Mouse (Mus musculus) mammary gland, adult 2 months (tissue): ENCODE results near the gene Pcyt1a. TPM values are rescaled to one million over a fixed set of nuclear protein-coding genes. Genes with fewer than 3 reads are reported as not detected.

Experiments
- polyA plus RNA-seq: library from polyadenylated mRNA; depleted of rRNA; stranded (reverse); fragments of >200 nt; gene quantifications from 2 replicates; pipeline ENCODE4 v1.2.3, GENCODE M21; 2012; ENCODE audit warnings: low replicate concordance; rRNA removed

Pcyt1a gene
- polyA plus RNA-seq: 23.3 and 36.9 TPM in 2 replicates

DNA sequence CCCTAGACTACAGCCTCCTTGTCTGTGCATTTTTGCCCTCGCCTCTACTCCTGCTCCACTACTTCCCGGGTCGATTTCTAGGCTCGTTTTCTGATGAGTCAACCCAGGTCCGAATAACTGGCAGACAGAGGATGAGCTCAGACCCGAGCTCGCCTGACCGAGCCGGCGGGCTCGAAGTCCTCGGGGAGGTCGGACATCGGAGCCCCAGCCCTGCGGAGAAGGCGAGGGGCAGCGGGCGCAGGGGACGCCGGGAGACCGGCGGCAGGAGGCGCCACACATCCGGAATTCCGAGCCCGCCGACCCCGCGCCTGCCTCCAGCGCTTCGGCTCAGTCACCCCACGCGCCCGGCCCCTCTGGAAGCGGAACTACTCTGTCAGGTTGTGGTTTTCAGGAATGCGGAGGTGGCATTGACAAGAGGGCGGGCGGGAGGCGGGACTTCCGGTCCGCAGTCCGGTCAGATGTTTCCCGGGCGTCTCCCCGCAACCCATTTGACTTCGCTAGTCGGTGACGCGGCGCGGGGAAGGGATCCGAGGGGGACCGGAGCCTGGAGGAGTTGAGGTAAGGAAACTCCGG is at the start of gene Pcyt1a:
Gene Pcyt1a, plus strand, starts transcription at position 448 of the 573 bp plus-strand sequence.

GRCm38 (mm10) chr16:32400267-32400666 is 30.5 kb upstream of the Pcyt1a start, which contains the start of gene Tm4sf19:
Gene Tm4sf19 (plus strand): TSS chr16:32400506.

DNA sequence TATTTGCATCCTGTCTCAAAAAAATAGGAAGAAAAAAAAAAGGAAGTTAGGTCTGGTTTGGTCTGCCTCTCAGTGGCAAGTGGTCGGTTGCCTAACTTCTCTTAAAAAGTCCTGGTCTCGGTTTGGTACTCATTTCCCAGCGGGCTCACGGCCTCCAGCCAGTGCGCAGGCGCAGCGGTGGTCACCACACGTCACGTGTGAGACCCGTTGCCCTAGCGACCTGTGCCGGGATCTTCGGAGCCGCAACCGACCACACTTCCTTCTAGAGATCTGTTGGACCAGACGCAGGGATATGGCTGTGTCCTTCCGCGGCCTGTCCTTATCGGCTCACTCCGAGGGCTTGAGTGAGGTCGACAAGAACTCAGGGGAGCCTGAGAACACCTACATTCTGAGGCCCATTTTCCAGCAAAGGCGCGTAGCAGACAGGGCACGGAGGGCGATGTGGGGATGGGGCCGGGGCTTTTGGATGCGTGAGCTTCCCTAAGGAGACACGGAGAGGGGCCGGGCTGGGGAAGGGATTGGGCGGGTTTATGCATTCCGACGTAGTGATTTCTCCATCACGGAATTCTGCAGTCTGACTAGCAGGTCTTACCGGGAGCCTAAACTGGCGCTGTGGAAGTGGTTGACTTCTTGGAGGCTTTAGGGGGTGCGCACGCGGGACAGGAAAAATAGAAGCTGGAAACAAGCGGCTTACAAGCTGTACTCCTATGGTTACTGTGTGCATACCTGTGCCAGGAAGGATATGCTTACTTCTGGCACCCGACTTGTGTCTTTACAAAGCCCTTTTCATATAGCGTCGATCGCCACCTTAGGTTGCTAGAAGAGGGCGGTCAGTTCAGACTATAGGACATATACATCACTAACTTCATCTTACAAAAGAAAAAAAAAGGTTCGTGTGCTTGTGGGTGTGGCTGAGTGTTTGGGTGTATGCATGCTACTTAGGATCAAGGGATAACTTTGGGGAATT is 10.9 kb upstream of the Pcyt1a start, which contains the start of gene Tctex1d2:
Gene Tctex1d2, plus strand, starts transcription at position 186 of the 967 bp plus-strand sequence.

DNA sequence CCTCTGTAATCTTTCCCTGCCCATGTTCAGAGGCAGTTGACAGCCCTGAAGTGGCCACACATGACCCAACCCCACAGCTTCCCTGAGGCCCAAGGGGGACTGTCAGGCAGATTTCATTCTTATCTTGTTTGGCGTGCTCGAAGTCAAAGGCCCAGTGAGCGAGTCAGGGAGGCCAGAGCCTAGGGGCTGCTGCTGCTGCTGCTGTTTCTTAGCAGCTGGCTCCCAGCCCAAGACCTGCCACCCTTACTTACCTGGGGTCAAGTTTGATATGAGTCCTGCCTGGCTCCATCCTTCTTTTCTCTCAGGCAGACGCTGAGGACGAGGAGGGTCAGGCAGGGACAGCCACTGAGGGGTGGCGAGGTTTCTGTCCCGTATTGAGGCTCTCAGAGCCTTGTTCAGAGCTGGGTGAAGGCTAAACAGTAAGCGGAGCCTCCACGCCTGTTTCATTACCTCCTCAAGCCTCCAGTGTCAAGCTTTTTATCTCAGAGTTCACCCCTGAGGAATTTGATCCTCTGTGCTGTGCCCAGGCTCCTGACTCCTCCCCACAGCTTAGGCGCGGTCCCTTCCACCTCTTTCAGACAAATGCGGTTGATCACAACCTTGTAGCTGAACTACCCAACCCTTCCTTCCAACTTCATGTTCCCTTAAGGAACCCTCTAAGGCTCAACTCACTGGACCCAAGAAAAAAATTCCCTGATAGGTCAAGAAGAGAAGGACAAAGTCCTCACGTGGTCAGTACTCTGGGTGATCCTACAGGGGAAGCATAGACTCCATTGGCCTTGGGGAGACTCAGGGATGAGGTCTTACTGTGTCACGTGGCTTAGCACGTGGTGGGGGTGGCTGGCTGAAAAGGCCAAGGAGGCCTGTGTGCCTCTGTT is 56.8 kb downstream of the Pcyt1a start, which contains the start of gene Slc51a:
Gene Slc51a, minus strand, starts transcription at position 646 of the 878 bp plus-strand sequence.

GRCm38 (mm10) chr16:32495965-32496364 is 65.2 kb downstream of the Pcyt1a start, which contains the start of gene Zdhhc19:
Gene Zdhhc19 (plus strand): TSS chr16:32496265.

Other genes with a start within 250 kb of the Pcyt1a start
- gene Fbxo45, start 183.8 kb upstream of the Pcyt1a start, polyA plus RNA-seq: 5.3 and 6.6 TPM in 2 replicates
- 2.0 and 4.7 TPM in 2 replicates for gene Wdr53, start 183.7 kb upstream of the Pcyt1a start, polyA plus RNA-seq
- gene Smco1, start 159.5 kb upstream of the Pcyt1a start, polyA plus RNA-seq: 9.6 TPM in 1 of 2 replicates, not detected in the other
- 6.2 and 7.4 TPM in 2 replicates for gene Rnf168, start 153.5 kb upstream of the Pcyt1a start, polyA plus RNA-seq
- gene Ubxn7, start 98.7 kb upstream of the Pcyt1a start, polyA plus RNA-seq: 6.5 and 13.0 TPM in 2 replicates
- 0.20 TPM in 1 of 2 replicates, not detected in the other for gene Tm4sf19, start 30.4 kb upstream of the Pcyt1a start, polyA plus RNA-seq
- 2.2 and 4.4 TPM in 2 replicates for gene Tctex1d2, start 11.2 kb upstream of the Pcyt1a start, polyA plus RNA-seq
- gene Slc51a, start 57.0 kb downstream of the Pcyt1a start, polyA plus RNA-seq: not detected in 2 replicates
- gene Zdhhc19, start 65.3 kb downstream of the Pcyt1a start, polyA plus RNA-seq: not detected in 2 replicates
- 3.8 and 12.2 TPM in 2 replicates for gene Tfrc, start 178.0 kb downstream of the Pcyt1a start, polyA plus RNA-seq
- 159 and 240 TPM in 2 replicates for gene Tnk2, start 213.0 kb downstream of the Pcyt1a start, polyA plus RNA-seq